Mouse (Mus musculus): ENCODE data around the gene Dnali1. TPM values are rescaled to one million over a fixed set of nuclear protein-coding genes. Genes with fewer than 3 reads are reported as not detected.
A peak's percentile ranks its signal among the peaks of the same experiment; 100 is the strongest.

Gene Dnali1
- polyA plus RNA-seq, 1 experiment from 2014 or later: not detected

- no peak for ATAC-seq (ENCODE audit: low FRiP score, low TSS enrichment)
- no peaks in the 10 kb centered on the region for H3K9me3 ChIP-seq (ENCODE audit: control insufficient read depth, low read length)
- H3K27ac ChIP-seq (ENCODE audit: low read depth, low read length): no peak overlapping the region
- H3K4me3 ChIP-seq (ENCODE audit: low read length): no peak overlapping the region
- 66% methylated on average over 3 of the region's 3 CpGs for WGBS
- no peak overlapping the region for H3K9ac ChIP-seq (ENCODE audit: low read depth, low read length)
- H3K4me1 ChIP-seq (ENCODE audit: control insufficient read depth, insufficient read depth, low read length): no peaks in the 10 kb centered on the region
- no peaks in the 10 kb centered on the region for H3K27me3 ChIP-seq (ENCODE audit: control insufficient read depth, insufficient read depth, low read length)
- no peak overlapping the region for H3K4me2 ChIP-seq (replicated peaks; ENCODE audit: low read depth, low read length)
- H3K36me3 ChIP-seq (ENCODE audit: control insufficient read depth, insufficient read depth, low read length): peaks cover 42% of the 10 kb centered on the region
These were observed 8.2 kb downstream of the Dnali1 start for GRCm38 (mm10) chr4:125057273-125057672.

- Histone ChIP-seq H3K4me1 (ENCODE audit: control insufficient read depth, insufficient read depth, low read length) (no peaks in the 10 kb centered on the region), H3K9me3 (ENCODE audit: control insufficient read depth, low read length) (no peaks in the 10 kb centered on the region), H3K4me2 (replicated peaks; ENCODE audit: low read depth, low read length) (no peak overlapping the region), H3K9ac (ENCODE audit: low read depth, low read length) (no peak overlapping the region), H3K36me3 (ENCODE audit: control insufficient read depth, insufficient read depth, low read length) (peaks cover 50% of the 10 kb centered on the region), H3K27me3 (ENCODE audit: control insufficient read depth, insufficient read depth, low read length) (no peaks in the 10 kb centered on the region), H3K4me3 (ENCODE audit: low read length) (no peak overlapping the region), H3K27ac (ENCODE audit: low read depth, low read length) (no peak overlapping the region)
- WGBS: 87% methylated on average over 4 of the region's 4 CpGs
- ATAC-seq (ENCODE audit: low FRiP score, low TSS enrichment): no peak
These were observed 9.0 kb downstream of the Dnali1 start for GRCm38 (mm10) chr4:125056476-125056875.

DNA sequence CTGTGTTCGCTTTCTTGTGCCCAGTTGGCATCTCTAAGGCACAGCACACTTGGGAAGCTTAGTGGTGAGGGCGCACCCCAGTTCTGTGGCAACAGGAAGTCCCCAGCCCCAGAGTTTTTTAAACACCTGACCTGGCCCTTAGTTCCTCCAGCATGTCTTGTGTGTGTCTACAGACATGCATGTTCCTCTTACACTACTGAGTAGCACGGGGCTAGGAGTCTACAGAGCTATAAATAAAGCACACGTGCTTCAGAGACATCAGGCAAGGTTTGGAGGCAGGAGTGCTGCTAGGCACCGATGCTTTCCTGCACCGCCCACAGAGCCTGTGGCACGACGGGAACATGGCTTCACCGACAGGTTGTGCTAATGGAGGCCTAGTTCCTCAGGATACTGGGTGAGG, 10.1 kb downstream of the Dnali1 start:
- Histone ChIP-seq H3K4me1 (ENCODE audit: control insufficient read depth, insufficient read depth, low read length) (no peaks in the 10 kb centered on the region), H3K36me3 (ENCODE audit: control insufficient read depth, insufficient read depth, low read length) (peaks cover 60% of the 10 kb centered on the region)
- 91% methylated on average over 9 of the region's 9 CpGs for WGBS

DNA sequence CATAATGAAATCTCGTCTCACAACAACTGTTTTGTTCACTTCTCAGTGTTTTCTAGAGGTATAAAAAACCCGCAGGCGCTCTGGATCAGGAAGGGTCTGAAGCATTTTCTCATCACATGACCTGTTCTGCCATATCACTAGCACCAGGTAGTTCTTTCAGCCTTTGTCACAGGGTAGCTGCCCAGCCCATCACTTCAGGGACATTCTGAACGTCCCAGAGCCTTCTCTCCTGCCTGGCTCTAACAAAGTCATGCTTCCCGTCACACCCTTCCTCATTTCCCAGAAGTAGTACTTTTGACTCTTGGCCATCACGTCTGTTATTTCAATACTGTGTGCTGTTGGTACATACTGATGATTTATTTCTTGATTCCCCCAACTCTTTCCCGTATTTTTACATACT, 21.0 kb downstream of the Dnali1 start:
- Histone ChIP-seq H3K9me3 (ENCODE audit: control insufficient read depth, low read length) (no peaks in the 10 kb centered on the region), H3K9ac (ENCODE audit: low read depth, low read length) (no peak overlapping the region), H3K4me2 (replicated peaks; ENCODE audit: low read depth, low read length) (no peak overlapping the region), H3K4me3 (ENCODE audit: low read length) (no peak overlapping the region), H3K4me1 (ENCODE audit: control insufficient read depth, insufficient read depth, low read length) (no peaks in the 10 kb centered on the region), H3K36me3 (ENCODE audit: control insufficient read depth, insufficient read depth, low read length) (peaks cover 96% of the 10 kb centered on the region), H3K27me3 (ENCODE audit: control insufficient read depth, insufficient read depth, low read length) (no peaks in the 10 kb centered on the region), H3K27ac (ENCODE audit: low read depth, low read length) (no peak overlapping the region)
- ATAC-seq (ENCODE audit: low FRiP score, low TSS enrichment): no peak
- WGBS: 89% methylated on average over 7 of the region's 7 CpGs

More for the DNA sequence above, 10.1 kb downstream of the Dnali1 start:
- Histone ChIP-seq H3K4me3 (ENCODE audit: low read length) (no peak overlapping the region), H3K27me3 (ENCODE audit: control insufficient read depth, insufficient read depth, low read length) (no peaks in the 10 kb centered on the region), H3K9me3 (ENCODE audit: control insufficient read depth, low read length) (no peaks in the 10 kb centered on the region), H3K27ac (ENCODE audit: low read depth, low read length) (no peak overlapping the region), H3K4me2 (replicated peaks; ENCODE audit: low read depth, low read length) (no peak overlapping the region), H3K9ac (ENCODE audit: low read depth, low read length) (no peak overlapping the region)
- ATAC-seq (ENCODE audit: low FRiP score, low TSS enrichment): no peak

DNA sequence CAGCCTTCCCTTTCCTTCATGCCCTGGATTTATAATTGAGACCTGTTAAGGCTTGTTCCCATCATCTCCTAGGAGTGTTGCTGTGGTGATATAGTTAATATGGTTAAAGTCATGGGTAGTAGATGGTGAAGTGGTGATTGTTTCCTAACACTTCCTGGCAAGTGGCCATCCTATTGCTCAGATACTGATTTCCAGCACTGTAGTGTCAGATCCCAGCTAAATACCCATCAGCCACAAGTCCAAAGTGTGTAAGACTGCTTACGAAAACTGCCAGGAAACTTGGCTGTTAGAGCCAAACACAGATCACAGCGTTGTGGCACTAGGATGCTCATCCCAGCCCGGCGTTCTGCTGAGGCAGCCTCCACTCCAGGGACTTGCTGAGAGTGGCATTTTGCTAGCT, 31.2 kb downstream of the Dnali1 start:
- H3K4me2 ChIP-seq (replicated peaks; ENCODE audit: low read depth, low read length): no peak overlapping the region
- H3K27me3 ChIP-seq (ENCODE audit: control insufficient read depth, insufficient read depth, low read length): no peaks in the 10 kb centered on the region
- H3K27ac ChIP-seq (ENCODE audit: low read depth, low read length): no peak overlapping the region
- no peak overlapping the region for H3K9ac ChIP-seq (ENCODE audit: low read depth, low read length)
- ATAC-seq (ENCODE audit: low FRiP score, low TSS enrichment): no peak
- peaks cover 44% of the 10 kb centered on the region for H3K36me3 ChIP-seq (ENCODE audit: control insufficient read depth, insufficient read depth, low read length)
- WGBS: 94% methylated on average over 4 of the region's 4 CpGs
- peaks cover 8% of the 10 kb centered on the region; the same call in 1 of the 2 replicates for H3K4me1 ChIP-seq (ENCODE audit: control insufficient read depth, insufficient read depth, low read length)
- H3K9me3 ChIP-seq (ENCODE audit: control insufficient read depth, low read length): no peaks in the 10 kb centered on the region
- H3K4me3 ChIP-seq (ENCODE audit: low read length): no peak overlapping the region

GRCm38 (mm10) chr4:125029891-125030614, 35.5 kb downstream of the Dnali1 start:
- Histone ChIP-seq H3K27me3 (ENCODE audit: control insufficient read depth, insufficient read depth, low read length) (no peaks in the 10 kb centered on the region), H3K4me1 (ENCODE audit: control insufficient read depth, insufficient read depth, low read length) (peaks cover 8% of the 10 kb centered on the region; the same call in 1 of the 2 replicates), H3K4me3 (ENCODE audit: low read length) (peak overlapping the region; percentile 68), H3K9me3 (ENCODE audit: control insufficient read depth, low read length) (no peaks in the 10 kb centered on the region), H3K9ac (ENCODE audit: low read depth, low read length) (peak overlapping the region; percentile 67), H3K4me2 (replicated peaks; ENCODE audit: low read depth, low read length) (peak overlapping the region; percentile 83), H3K27ac (ENCODE audit: low read depth, low read length) (no peak overlapping the region), H3K36me3 (ENCODE audit: control insufficient read depth, insufficient read depth, low read length) (peaks cover 12% of the 10 kb centered on the region; the same call in 1 of the 2 replicates)
- under 1% methylated on average over 50 of the region's 50 CpGs for WGBS
- ATAC-seq (ENCODE audit: low FRiP score, low TSS enrichment): peak; percentile 99

DNA sequence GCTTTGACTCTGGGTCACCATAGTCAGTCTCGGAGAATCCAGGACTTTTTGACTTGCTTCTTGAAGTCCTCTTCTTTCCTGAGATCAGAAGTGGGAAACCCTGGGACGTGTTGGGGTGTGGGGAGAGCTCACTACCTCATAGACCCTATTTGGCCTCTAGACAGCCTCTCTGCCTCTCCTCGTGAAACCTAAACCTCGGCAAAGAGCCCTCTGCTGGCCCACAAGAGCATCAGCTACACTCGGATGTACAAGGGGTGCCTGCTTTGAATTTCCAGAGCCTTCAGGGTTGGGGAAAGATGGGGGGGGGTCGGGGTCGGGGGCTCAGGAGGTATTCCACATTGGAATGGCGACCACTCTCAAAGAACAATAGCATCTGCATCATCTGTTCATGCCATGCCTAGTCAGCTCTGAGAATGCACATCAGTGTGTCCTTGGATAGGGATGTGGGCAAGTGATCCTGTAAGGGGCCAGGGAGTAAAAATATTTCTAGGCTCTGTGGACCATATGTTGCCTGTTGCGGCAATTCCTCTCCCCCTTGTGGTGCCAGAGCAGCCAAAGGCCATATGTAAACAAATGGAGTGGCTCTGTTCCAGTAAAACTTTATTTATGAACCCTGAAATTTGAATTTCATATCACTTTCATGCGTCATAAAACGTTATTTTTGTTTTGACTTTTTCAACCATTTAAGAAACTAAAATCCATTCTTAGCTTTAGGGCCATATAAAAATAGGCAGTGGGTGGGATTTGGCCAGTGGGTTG, 44.5 kb downstream of the Dnali1 start:
- 33% methylated on average over 11 of the region's 11 CpGs for WGBS
- ATAC-seq (ENCODE audit: low FRiP score, low TSS enrichment): no peak
- no peaks in the 10 kb centered on the region for H3K27me3 ChIP-seq (ENCODE audit: control insufficient read depth, insufficient read depth, low read length)

DNA sequence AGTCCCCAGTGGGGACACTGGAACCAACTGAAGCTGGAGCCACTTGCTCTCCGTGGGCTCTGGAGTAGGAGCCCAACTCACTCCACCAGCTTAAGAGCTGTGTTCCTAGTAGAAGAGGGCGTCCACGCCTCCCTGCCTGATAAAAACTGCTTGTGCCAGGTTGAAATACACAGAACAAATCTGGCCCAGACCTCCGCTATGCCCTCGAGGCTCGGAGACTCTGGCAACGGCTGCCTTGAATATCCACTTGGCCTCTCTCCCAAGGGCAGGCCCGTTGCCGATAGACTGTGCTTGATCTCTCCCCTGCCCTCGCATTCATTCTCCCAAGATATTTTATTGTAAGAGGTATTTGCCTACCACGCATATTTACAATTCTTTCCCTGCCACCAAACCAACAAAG, 48.1 kb downstream of the Dnali1 start:
- Histone ChIP-seq H3K27ac (ENCODE audit: low read depth, low read length) (no peak overlapping the region), H3K4me1 (ENCODE audit: control insufficient read depth, insufficient read depth, low read length) (no peaks in the 10 kb centered on the region), H3K4me2 (replicated peaks; ENCODE audit: low read depth, low read length) (no peak overlapping the region), H3K4me3 (ENCODE audit: low read length) (no peak overlapping the region), H3K9me3 (ENCODE audit: control insufficient read depth, low read length) (no peaks in the 10 kb centered on the region), H3K27me3 (ENCODE audit: control insufficient read depth, insufficient read depth, low read length) (no peaks in the 10 kb centered on the region), H3K9ac (ENCODE audit: low read depth, low read length) (no peak overlapping the region), H3K36me3 (ENCODE audit: control insufficient read depth, insufficient read depth, low read length) (no peaks in the 10 kb centered on the region)
- 79% methylated on average over 11 of the region's 11 CpGs for WGBS
- ATAC-seq (ENCODE audit: low FRiP score, low TSS enrichment): no peak

More for the DNA sequence above, 44.5 kb downstream of the Dnali1 start:
- H3K4me3 ChIP-seq (ENCODE audit: low read length): no peak overlapping the region
- H3K9me3 ChIP-seq (ENCODE audit: control insufficient read depth, low read length): no peaks in the 10 kb centered on the region
- H3K4me2 ChIP-seq (replicated peaks; ENCODE audit: low read depth, low read length): no peak overlapping the region
- H3K9ac ChIP-seq (ENCODE audit: low read depth, low read length): no peak overlapping the region
- H3K4me1 ChIP-seq (ENCODE audit: control insufficient read depth, insufficient read depth, low read length): no peaks in the 10 kb centered on the region
- H3K36me3 ChIP-seq (ENCODE audit: control insufficient read depth, insufficient read depth, low read length): no peaks in the 10 kb centered on the region
- no peak overlapping the region for H3K27ac ChIP-seq (ENCODE audit: low read depth, low read length)

All from kidney, embryonic 14.5 days (tissue).